Mouse (Mus musculus) lung, embryonic 15.5 days (tissue): ENCODE measurements around the gene 5430427O19Rik. TPM values are rescaled to one million over a fixed set of nuclear protein-coding genes. Genes with fewer than 3 reads are reported as not detected.

Experiments
- ATAC-seq: fragments of 200-750 bp; cut with Nextera tagmentation; 2 replicates; pipeline ENCODE4 v1.8.0; 2017; ENCODE audit warnings: moderate number of reproducible peaks, borderline replicate concordance; ENCODE audit not compliant: low FRiP score, low TSS enrichment; ENCODE audit errors: extremely low read depth
- H3K27ac ChIP-seq: fragments of 300-500 bp; sonication (generic); 2 replicates; pipeline ENCODE4 v1.5.1; 2015; ENCODE audit warnings: moderate library complexity, mild to moderate bottlenecking, inconsistent platforms
- H3K27me3 ChIP-seq: fragments of 300-500 bp; sonication (generic); 2 replicates; pipeline ENCODE4 v1.6.1; 2015; ENCODE audit warnings: inconsistent platforms
- H3K36me3 ChIP-seq: fragments of 300-500 bp; sonication (generic); 2 replicates; pipeline ENCODE4 v1.6.1; 2015; ENCODE audit warnings: inconsistent platforms
- H3K4me1 ChIP-seq: fragments of 300-500 bp; sonication (generic); 2 replicates; pipeline ENCODE4 v1.6.1; 2015; ENCODE audit warnings: inconsistent platforms
- H3K4me2 ChIP-seq: fragments of 300-500 bp; sonication (generic); 2 replicates; pipeline ENCODE4 v1.6.1; 2015; ENCODE audit warnings: inconsistent platforms, mild to moderate bottlenecking, moderate library complexity
- H3K4me3 ChIP-seq: fragments of 300-500 bp; sonication (generic); 2 replicates; pipeline ENCODE4 v1.5.1; 2015; ENCODE audit warnings: mild to moderate bottlenecking, inconsistent platforms
- H3K9ac ChIP-seq: fragments of 300-500 bp; sonication (generic); 2 replicates; pipeline ENCODE4 v1.6.1; 2015; ENCODE audit warnings: inconsistent platforms
- H3K9me3 ChIP-seq: fragments of 300-500 bp; sonication (generic); 2 replicates; pipeline ENCODE4 v1.6.1; 2016; ENCODE audit warnings: inconsistent platforms
- WGBS: fragments of 180-500 bp; shearing (Covaris S2); methylation state at CpG from one replicate; pipeline ENCODE4 v1.1.7; 2015; 5-methylcytosine and 5-hydroxymethylcytosine counted together
- polyA plus RNA-seq: library from polyadenylated mRNA; unstranded; fragments of >200 nt; fragmentation: Nextera tagmentation; extraction: Ambion mirVana; gene quantifications from 2 replicates; pipeline ENCODE4 v1.2.1, GENCODE M21; 2015

The 5430427O19Rik gene
- polyA plus RNA-seq: 0.20 and 0.26 TPM in 2 replicates

GRCm38 (mm10) chrX:85869914-85870483 is at the start of gene 5430427O19Rik:
Gene 5430427O19Rik, plus strand, starts transcription at chrX:85870354.
- 73% methylated on average over 3 of the region's 3 CpGs for WGBS
- H3K36me3 ChIP-seq: no peaks in the 10 kb centered on the region
- no peak for ATAC-seq
- no peaks in the 10 kb centered on the region for H3K27me3 ChIP-seq
- no peaks in the 10 kb centered on the region for H3K4me1 ChIP-seq
- no peak within 1 kb of the TSS for H3K27ac ChIP-seq
- H3K4me3 ChIP-seq: no peak within 1 kb of the TSS
- H3K9ac ChIP-seq: no peak within 1 kb of the TSS
- H3K9me3 ChIP-seq: no peaks in the 10 kb centered on the region
- no peak within 1 kb of the TSS for H3K4me2 ChIP-seq

- no peak overlapping the region for H3K27ac ChIP-seq
- no peaks in the 10 kb centered on the region for H3K4me1 ChIP-seq
- 60% methylated on average over 3 of the region's 3 CpGs for WGBS
- H3K9ac ChIP-seq: no peak overlapping the region
- ATAC-seq: no peak
- no peaks in the 10 kb centered on the region for H3K36me3 ChIP-seq
- H3K9me3 ChIP-seq: no peaks in the 10 kb centered on the region
- no peak overlapping the region for H3K4me2 ChIP-seq
- H3K27me3 ChIP-seq: no peaks in the 10 kb centered on the region
- no peak overlapping the region for H3K4me3 ChIP-seq
These were observed 42.3 kb upstream of the 5430427O19Rik start for GRCm38 (mm10) chrX:85827719-85828453.

- no peaks in the 10 kb centered on the region for H3K9me3 ChIP-seq
- no peaks in the 10 kb centered on the region for H3K27me3 ChIP-seq
- H3K4me3 ChIP-seq: no peak overlapping the region
- no peak for ATAC-seq
- no peak overlapping the region for H3K4me2 ChIP-seq
- no peak overlapping the region for H3K9ac ChIP-seq
- H3K36me3 ChIP-seq: no peaks in the 10 kb centered on the region
- H3K4me1 ChIP-seq: no peaks in the 10 kb centered on the region
- no peak overlapping the region for H3K27ac ChIP-seq
These were observed 41.2 kb upstream of the 5430427O19Rik start for GRCm38 (mm10) chrX:85829000-85829399.

GRCm38 (mm10) chrX:85839174-85839573 is 31.0 kb upstream of the 5430427O19Rik start:
- no peak for ATAC-seq
- Histone ChIP-seq H3K27ac (no peak overlapping the region), H3K36me3 (no peaks in the 10 kb centered on the region), H3K27me3 (no peaks in the 10 kb centered on the region), H3K4me1 (no peaks in the 10 kb centered on the region), H3K4me2 (no peak overlapping the region), H3K9me3 (no peaks in the 10 kb centered on the region), H3K4me3 (no peak overlapping the region), H3K9ac (no peak overlapping the region)

- no peak for ATAC-seq
- WGBS: 56% methylated on average over 3 of the region's 3 CpGs
- Histone ChIP-seq H3K27me3 (no peaks in the 10 kb centered on the region), H3K36me3 (no peaks in the 10 kb centered on the region), H3K9ac (no peak overlapping the region), H3K4me1 (no peaks in the 10 kb centered on the region), H3K4me3 (no peak overlapping the region), H3K9me3 (no peaks in the 10 kb centered on the region), H3K4me2 (no peak overlapping the region), H3K27ac (no peak overlapping the region)
These were observed 14.2 kb upstream of the 5430427O19Rik start for GRCm38 (mm10) chrX:85855938-85856337.

- Histone ChIP-seq H3K9me3 (no peaks in the 10 kb centered on the region), H3K9ac (no peak overlapping the region), H3K4me2 (no peak overlapping the region), H3K36me3 (no peaks in the 10 kb centered on the region), H3K4me1 (no peaks in the 10 kb centered on the region), H3K4me3 (no peak overlapping the region), H3K27ac (peak overlapping the region; percentile 78), H3K27me3 (no peaks in the 10 kb centered on the region)
- ATAC-seq: no peak; the same call in 1 of the 2 replicates
These were observed 13.0 kb upstream of the 5430427O19Rik start for GRCm38 (mm10) chrX:85857169-85857568.

GRCm38 (mm10) chrX:85868079-85868478 is 2.1 kb upstream of the 5430427O19Rik start:
- Histone ChIP-seq H3K9me3 (no peaks in the 10 kb centered on the region), H3K27ac (no peak overlapping the region), H3K4me1 (no peaks in the 10 kb centered on the region), H3K27me3 (no peaks in the 10 kb centered on the region), H3K9ac (no peak overlapping the region), H3K4me2 (no peak overlapping the region), H3K36me3 (no peaks in the 10 kb centered on the region), H3K4me3 (no peak overlapping the region)
- no peak for ATAC-seq
- 46% methylated on average over 3 of the region's 3 CpGs for WGBS

- Histone ChIP-seq H3K4me2 (no peak overlapping the region), H3K4me3 (no peak overlapping the region), H3K36me3 (no peaks in the 10 kb centered on the region), H3K27ac (no peak overlapping the region), H3K9me3 (no peaks in the 10 kb centered on the region), H3K9ac (no peak overlapping the region), H3K27me3 (no peaks in the 10 kb centered on the region), H3K4me1 (no peaks in the 10 kb centered on the region)
- no peak for ATAC-seq
- WGBS: 79% methylated on average over 11 of the region's 11 CpGs
These were observed 1.4 kb downstream of the 5430427O19Rik start for GRCm38 (mm10) chrX:85871371-85872056.

- no peaks in the 10 kb centered on the region for H3K9me3 ChIP-seq
- no peaks in the 10 kb centered on the region for H3K36me3 ChIP-seq
- no peak overlapping the region for H3K27ac ChIP-seq
- no peak for ATAC-seq
- H3K4me3 ChIP-seq: no peak overlapping the region
- H3K4me2 ChIP-seq: no peak overlapping the region
- no peaks in the 10 kb centered on the region for H3K27me3 ChIP-seq
- 80% methylated on average over 4 of the region's 4 CpGs for WGBS
- H3K4me1 ChIP-seq: no peaks in the 10 kb centered on the region
- no peak overlapping the region for H3K9ac ChIP-seq
These were observed 4.2 kb downstream of the 5430427O19Rik start for GRCm38 (mm10) chrX:85874367-85874766.

- Histone ChIP-seq H3K4me3 (no peak overlapping the region), H3K27ac (no peak overlapping the region), H3K27me3 (no peaks in the 10 kb centered on the region), H3K9me3 (no peaks in the 10 kb centered on the region), H3K4me2 (no peak overlapping the region), H3K9ac (no peak overlapping the region), H3K4me1 (no peaks in the 10 kb centered on the region), H3K36me3 (no peaks in the 10 kb centered on the region)
- no peak for ATAC-seq
These were observed 5.8 kb downstream of the 5430427O19Rik start for GRCm38 (mm10) chrX:85875951-85876350.

- H3K4me2 ChIP-seq: no peak overlapping the region
- 76% methylated on average over 2 of the region's 2 CpGs for WGBS
- H3K9ac ChIP-seq: no peak overlapping the region
- no peaks in the 10 kb centered on the region for H3K9me3 ChIP-seq
- no peaks in the 10 kb centered on the region for H3K36me3 ChIP-seq
- no peaks in the 10 kb centered on the region for H3K4me1 ChIP-seq
- H3K27me3 ChIP-seq: no peaks in the 10 kb centered on the region
- no peak overlapping the region for H3K4me3 ChIP-seq
- H3K27ac ChIP-seq: no peak overlapping the region
- ATAC-seq: no peak
These were observed 7.6 kb downstream of the 5430427O19Rik start for GRCm38 (mm10) chrX:85877747-85878146.

- no peak overlapping the region for H3K4me2 ChIP-seq
- ATAC-seq: no peak
- H3K4me3 ChIP-seq: no peak overlapping the region
- H3K27ac ChIP-seq: no peak overlapping the region
- H3K9me3 ChIP-seq: no peaks in the 10 kb centered on the region
- H3K9ac ChIP-seq: no peak overlapping the region
- no peaks in the 10 kb centered on the region for H3K27me3 ChIP-seq
- no peaks in the 10 kb centered on the region for H3K36me3 ChIP-seq
- H3K4me1 ChIP-seq: no peaks in the 10 kb centered on the region
These were observed 8.1 kb downstream of the 5430427O19Rik start for GRCm38 (mm10) chrX:85878293-85878692.
